Comparison of ENCODE assay signal across 8 mouse cellular contexts in genomic region chr2:158179370-158180111, GRCm38 (mm10). TPM values are rescaled to one million over a fixed set of nuclear protein-coding genes. Genes with fewer than 3 reads are reported as not detected.
DNase-seq lines count a peak whose midpoint lies in the region; ATAC-seq and TF ChIP-seq lines count a peak whose summit lies in the region.

No protein-coding gene starts in this region.

- 19% methylated on average over 18 of the region's 18 CpGs for WGBS in heart, adult 2 months
- WGBS in kidney, embryonic 15.5 days = 11% methylated on average over 18 of the region's 18 CpGs
- 24% methylated on average over 18 of the region's 18 CpGs for WGBS in midbrain, embryonic 10.5 days

- no peak for TF ChIP-seq CTCF in heart, adult 2 months (IDR thresholded peaks at IDR 0.05)

- no peaks in the 10 kb centered on the region for H3K79me2 ChIP-seq in heart, adult 2 months (replicated peaks; ENCODE audit: control insufficient read depth, insufficient read depth, low read length)

- intact Hi-C loops in heart, adult 2 months (cut with DNase I) = loop anchor here (2.0 kb wide), 1 partner anchor 73 kb away; no protein-coding TSS in a partner anchor

- H3K4me2 ChIP-seq in kidney, embryonic 15.5 days = peak overlapping the region; percentile 67

- H3K27ac ChIP-seq in heart, adult 2 months = peak overlapping the region; percentile 69
- H3K27ac ChIP-seq in kidney, embryonic 15.5 days = peak overlapping the region; percentile 86
- H3K27ac ChIP-seq in midbrain, embryonic 10.5 days (replicated peaks) = peak overlapping the region; percentile 38; the same call in 1 of the 2 replicates

- TF ChIP-seq EP300 in heart, adult 2 months (IDR thresholded peaks at IDR 0.05; ENCODE audit: insufficient read depth, low read depth, low read length) = no peak

- no peak overlapping the region for H3K9ac ChIP-seq in heart, adult 2 months (ENCODE audit: low read depth, low read length)
- peak overlapping the region; percentile 18; the same call in 1 of the 2 replicates for H3K9ac ChIP-seq in kidney, embryonic 15.5 days

- H3K36me3 ChIP-seq in heart, adult 2 months (ENCODE audit: control insufficient read depth, insufficient read depth, low read length) = no peaks in the 10 kb centered on the region
- no peaks in the 10 kb centered on the region for H3K36me3 ChIP-seq in kidney, embryonic 15.5 days
- no peaks in the 10 kb centered on the region for H3K36me3 ChIP-seq in midbrain, embryonic 10.5 days

- H3K9me3 ChIP-seq in kidney, embryonic 15.5 days (replicated peaks) = no peaks in the 10 kb centered on the region
- no peaks in the 10 kb centered on the region for H3K9me3 ChIP-seq in midbrain, embryonic 10.5 days (replicated peaks)

- ATAC-seq in kidney, embryonic 15.5 days (replicated peaks; ENCODE audit: low FRiP score) = peak; percentile 62

- peak overlapping the region; percentile 42 for H3K4me3 ChIP-seq in heart, adult 2 months
- H3K4me3 ChIP-seq in kidney, embryonic 15.5 days (replicated peaks) = peak overlapping the region; percentile 40
- H3K4me3 ChIP-seq in midbrain, embryonic 10.5 days = peak overlapping the region; percentile 51

- no peaks in the 10 kb centered on the region for H3K27me3 ChIP-seq in heart, adult 2 months (ENCODE audit: control insufficient read depth, insufficient read depth, low read length)
- H3K27me3 ChIP-seq in kidney, embryonic 15.5 days = no peaks in the 10 kb centered on the region
- peaks cover 7% of the 10 kb centered on the region; the same call in 1 of the 2 replicates for H3K27me3 ChIP-seq in midbrain, embryonic 10.5 days (ENCODE audit: low read depth, poor library complexity, severe bottlenecking)

- peak; percentile 57 for DNase-seq in adrenal gland, postnatal 14 days
- DNase-seq in adrenal gland, postnatal 4 days (ENCODE audit: low spot score in 2 of 2) = no peak
- DNase-seq in cerebellum, postnatal 14 days = peak; percentile 60 to 65
- peak; percentile 77 to 81 for DNase-seq in heart, adult 2 months
- DNase-seq in midbrain, embryonic 10.5 days (ENCODE audit: low spot score) = no peak
- no peak for DNase-seq in left cerebral cortex, adult 11 months (ENCODE audit: low spot score)
- DNase-seq in urinary bladder, postnatal 10 days (ENCODE audit: low spot score) = no peak

- TF ChIP-seq POLR2A in heart, adult 2 months (IDR thresholded peaks at IDR 0.05; ENCODE audit: insufficient read depth, low read depth, low read length) = no peak

- H3K4me1 ChIP-seq in heart, adult 2 months (ENCODE audit: control insufficient read depth, insufficient read depth, low read length) = peaks cover 6% of the 10 kb centered on the region
- peaks cover 46% of the 10 kb centered on the region for H3K4me1 ChIP-seq in kidney, embryonic 15.5 days
- H3K4me1 ChIP-seq in midbrain, embryonic 10.5 days = peaks cover 27% of the 10 kb centered on the region

RNA-seq across cellular contexts. Expression of gene Tgm2, which starts 33.3 kb away (rescaled TPM):
- total RNA-seq in adrenal gland, postnatal 14 days (2021) = 69.0 and 75.1 TPM in 2 replicates
- 10 to 100 TPM; 58.1 to 65.3 TPM for total RNA-seq in adrenal gland, postnatal 4 days (2021)
- 100 to 1,000 TPM; 270 to 286 TPM for total RNA-seq in heart, adult 2 months (2021)
- 155 and 205 TPM in 2 replicates for polyA plus RNA-seq in heart, adult 2 months (2012; rRNA removed)
- polyA plus RNA-seq in kidney, embryonic 15.5 days (2015; fragmentation: Nextera tagmentation; extraction: Ambion mirVana) = 30.4 and 39.7 TPM in 2 replicates
- 9.0 and 10.0 TPM in 2 replicates for polyA plus RNA-seq in midbrain, embryonic 10.5 days (2016; fragmentation: Nextera tagmentation; extraction: Ambion mirVana)

RNA-seq across cellular contexts. Expression of gene D630003M21Rik, which starts 49.5 kb away (rescaled TPM):
- total RNA-seq in adrenal gland, postnatal 14 days (2021) = 2.0 and 2.4 TPM in 2 replicates
- 1 to 10 TPM; 5.1 to 6.1 TPM for total RNA-seq in adrenal gland, postnatal 4 days (2021)
- total RNA-seq in heart, adult 2 months (2021) = 1 to 10 TPM; 4.6 to 6.7 TPM
- polyA plus RNA-seq in heart, adult 2 months (2012; rRNA removed) = 6.6 and 9.7 TPM in 2 replicates
- 6.2 and 7.7 TPM in 2 replicates for polyA plus RNA-seq in kidney, embryonic 15.5 days (2015; fragmentation: Nextera tagmentation; extraction: Ambion mirVana)
- 2.3 and 3.1 TPM in 2 replicates for polyA plus RNA-seq in midbrain, embryonic 10.5 days (2016; fragmentation: Nextera tagmentation; extraction: Ambion mirVana)

Comparison
In these comparisons a context has a peak if more than half of its experiments do, and no peak if none do; other contexts are left out.
1. DNase-seq: peak in adrenal gland, postnatal 14 days (single experiment), cerebellum, postnatal 14 days (2 of 2) and heart, adult 2 months (2 of 2); none in adrenal gland, postnatal 4 days (0 of 2), midbrain, embryonic 10.5 days (single experiment), left cerebral cortex, adult 11 months (single experiment) and urinary bladder, postnatal 10 days (single experiment).
2. Peak in every context shown above with its lines, with median percentiles within 50 percentile points of each other: H3K27ac ChIP-seq and H3K4me3 ChIP-seq.